Mouse (Mus musculus) forelimb bud, embryonic 11.5 days (tissue): Measurements from ENCODE around the gene Top2b.
A peak's percentile ranks its signal among the peaks of the same experiment; 100 is the strongest.

Experiments
- DNase-seq: peaks from one replicate; pipeline ENCODE4 v3.0.0-alpha.2; 2012; ENCODE audit warnings: low read depth, low spot score

Gene Top2b

DNA sequence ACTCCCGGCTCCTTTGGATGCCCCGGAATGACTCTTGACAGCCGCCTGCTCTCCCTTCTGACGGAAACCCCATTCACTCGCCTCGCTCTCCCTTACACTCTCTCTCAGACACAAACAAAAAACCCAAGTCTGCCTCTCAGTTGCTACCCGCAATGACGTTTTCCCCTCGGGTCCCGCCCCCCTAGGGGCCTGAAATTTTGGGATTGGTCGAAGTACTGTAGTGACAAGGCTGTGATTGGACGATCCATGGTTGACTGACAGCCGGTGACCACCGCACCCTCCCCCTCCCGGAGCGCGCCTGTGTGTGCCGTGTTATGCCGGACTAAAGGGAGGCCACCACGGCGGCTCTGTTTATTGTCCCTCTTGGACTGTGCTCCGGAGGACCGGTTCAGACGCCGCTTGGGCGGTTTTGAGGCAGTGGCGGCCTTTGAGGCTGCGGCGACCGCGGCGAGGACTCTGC, at the start of gene Top2b:
TSS of gene Top2b (plus strand) at position 302 of the 460 bp plus-strand sequence.
- peak; percentile 99 for DNase-seq

DNA sequence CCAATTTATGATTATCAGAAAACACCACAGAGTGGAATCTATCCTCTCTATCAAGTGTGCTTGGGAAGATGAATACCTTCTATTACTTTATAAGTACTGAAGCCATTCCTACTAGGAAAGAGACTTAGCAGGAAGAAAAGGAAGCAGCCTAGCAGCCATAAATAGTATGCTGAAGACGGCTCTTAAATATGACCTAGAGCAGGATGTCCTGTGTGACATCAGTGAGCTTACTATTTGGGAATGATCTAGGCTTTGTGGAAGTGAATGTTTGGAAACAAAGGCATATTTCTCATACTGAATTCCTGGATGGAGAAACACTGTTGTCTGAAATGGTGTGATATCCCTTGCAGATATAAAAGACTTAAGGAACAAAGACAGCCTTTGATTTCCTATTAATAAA, 48.3 kb upstream of the Top2b start:
- no peak for DNase-seq

DNA sequence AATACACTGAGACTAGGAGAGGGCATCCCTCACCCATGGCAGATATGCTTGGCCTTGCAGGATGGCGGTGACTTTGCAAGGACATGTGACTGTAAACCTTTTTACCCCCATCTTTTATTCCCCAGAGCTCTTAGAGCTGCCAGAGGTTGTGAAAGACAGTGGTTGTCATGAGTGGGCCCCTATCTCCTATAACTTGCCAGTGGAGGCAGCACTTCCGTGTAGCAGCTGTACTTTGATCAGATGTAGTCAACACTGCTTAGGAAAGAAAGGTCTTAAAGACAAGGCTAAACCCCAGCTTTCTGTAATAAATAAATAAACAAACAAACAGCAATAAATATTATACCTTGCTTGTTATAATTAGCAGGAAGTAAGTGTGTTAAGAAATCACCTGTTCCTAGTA, 45.2 kb upstream of the Top2b start:
- no peak for DNase-seq

DNA sequence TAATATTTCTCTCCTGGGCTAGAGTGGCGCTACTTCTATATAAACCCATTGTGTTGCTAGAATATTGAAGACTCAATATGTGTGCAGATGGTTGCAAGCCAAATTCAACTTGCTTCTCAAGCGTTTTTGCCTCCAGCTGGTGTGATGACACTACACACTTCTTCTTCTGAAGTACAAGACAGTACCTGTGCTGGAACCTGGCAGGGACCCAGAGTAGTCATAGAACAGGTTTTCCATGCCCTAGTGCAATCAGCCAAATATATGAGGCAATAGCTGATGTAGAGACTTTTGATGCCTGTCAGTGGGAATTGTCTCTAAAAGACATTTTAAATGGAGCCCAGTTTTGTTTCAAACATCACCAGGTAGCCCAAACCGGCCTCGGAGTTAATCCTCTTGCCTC, 40.6 kb upstream of the Top2b start:
- DNase-seq = no peak

DNA sequence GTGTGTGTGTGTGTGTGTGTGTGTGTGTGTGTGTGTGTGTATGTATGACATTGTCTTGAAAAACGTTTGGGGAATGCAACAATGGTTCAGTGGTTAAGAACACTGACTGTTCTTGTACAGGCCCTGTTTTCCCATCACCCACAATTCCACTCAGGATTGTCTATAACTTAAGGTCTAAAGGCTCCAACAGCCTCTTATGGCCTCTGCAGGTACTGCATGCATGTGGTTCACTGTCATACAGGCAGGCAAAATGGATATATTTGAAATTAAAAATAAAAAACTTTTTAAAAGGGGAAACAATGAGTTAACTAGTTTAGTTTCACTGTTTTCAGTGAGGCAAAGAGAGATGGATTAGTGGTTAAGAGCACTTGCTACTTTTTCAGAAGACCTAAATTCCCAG, 39.8 kb upstream of the Top2b start:
- DNase-seq = no peak

DNA sequence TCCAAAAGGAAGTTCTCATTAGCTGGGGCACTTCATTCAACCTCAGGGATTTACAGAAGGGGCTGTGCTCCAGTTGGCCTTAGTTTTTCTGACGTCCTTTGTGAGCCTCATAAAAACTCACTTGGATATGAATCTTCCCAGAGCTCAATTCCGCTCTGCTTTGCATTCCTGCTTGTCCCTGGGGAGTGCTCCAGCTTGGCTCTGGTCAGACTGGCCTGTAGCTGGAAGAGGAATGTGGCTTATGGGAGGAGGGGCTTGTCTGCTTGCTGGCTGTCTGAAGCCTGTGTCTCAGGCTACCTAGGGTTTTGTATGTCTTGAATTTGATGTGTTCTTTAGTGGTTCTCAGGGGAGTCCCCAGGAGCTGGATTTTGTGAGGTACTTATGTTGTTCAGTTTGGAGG, 36.4 kb upstream of the Top2b start:
- DNase-seq = peak; percentile 88

DNA sequence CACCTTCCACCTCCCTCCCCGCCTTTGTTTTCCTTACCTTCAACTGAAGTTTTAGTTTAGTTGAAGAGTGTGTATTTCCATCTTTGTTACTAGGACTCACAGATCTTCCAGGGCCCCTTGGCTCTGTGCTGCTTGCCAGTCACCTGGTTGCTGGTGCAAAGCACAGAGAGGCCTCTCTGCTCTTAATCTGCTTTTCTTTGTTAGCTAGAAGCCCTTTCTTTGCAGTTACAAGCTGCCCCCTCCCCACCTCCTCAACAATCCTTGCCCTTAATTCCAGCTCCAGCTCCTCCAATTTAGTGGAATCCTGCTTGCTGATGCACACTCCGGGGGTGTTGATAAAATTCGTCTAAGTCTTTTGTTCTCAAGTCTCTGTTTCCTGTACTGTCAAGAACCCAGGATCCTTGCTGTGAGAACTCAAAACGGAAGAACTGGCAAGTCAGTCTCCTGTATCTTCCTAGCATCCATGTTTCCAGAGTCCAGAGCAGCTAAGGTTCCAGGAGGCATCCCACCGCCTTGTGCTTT, 36.0 kb upstream of the Top2b start:
- DNase-seq = no peak

DNA sequence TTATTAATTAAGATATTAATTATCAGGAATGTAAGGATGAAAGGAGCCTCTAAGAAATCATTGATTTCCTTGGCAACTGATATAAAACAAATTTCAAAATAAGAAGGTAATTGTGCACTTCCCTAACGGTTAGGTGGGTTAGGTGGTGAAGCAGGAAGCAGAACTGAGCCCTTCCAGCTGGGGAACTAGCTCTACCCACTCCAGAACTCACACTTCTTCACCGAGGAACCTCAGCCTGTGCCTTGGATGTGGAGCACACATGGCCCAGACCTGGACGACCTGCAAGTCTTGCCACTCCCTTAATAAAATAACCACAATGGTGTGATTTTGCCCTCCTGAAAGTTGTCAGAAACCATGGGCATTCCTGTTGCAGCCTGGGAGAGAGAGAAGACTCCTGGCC, 35.2 kb upstream of the Top2b start:
- DNase-seq = no peak

DNA sequence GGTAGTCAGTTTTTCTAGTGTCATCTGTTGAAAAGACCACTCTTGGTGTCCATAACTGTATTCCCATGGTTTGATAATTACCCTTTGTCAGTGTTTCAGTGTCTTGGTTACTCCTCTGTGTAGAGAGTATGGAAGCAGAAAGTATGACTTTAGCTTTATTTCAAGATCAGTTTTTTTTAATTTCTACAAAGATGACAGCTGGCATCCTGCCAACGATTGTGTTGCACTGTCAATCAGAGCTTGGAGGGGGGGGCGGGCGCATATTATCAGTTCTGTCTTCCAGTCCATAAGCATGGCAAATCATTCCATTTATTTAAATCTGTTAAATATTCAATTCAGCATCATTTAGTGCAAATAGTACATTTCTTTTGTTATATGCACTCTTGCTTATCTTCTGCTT, 30.7 kb upstream of the Top2b start:
- no peak for DNase-seq

DNA sequence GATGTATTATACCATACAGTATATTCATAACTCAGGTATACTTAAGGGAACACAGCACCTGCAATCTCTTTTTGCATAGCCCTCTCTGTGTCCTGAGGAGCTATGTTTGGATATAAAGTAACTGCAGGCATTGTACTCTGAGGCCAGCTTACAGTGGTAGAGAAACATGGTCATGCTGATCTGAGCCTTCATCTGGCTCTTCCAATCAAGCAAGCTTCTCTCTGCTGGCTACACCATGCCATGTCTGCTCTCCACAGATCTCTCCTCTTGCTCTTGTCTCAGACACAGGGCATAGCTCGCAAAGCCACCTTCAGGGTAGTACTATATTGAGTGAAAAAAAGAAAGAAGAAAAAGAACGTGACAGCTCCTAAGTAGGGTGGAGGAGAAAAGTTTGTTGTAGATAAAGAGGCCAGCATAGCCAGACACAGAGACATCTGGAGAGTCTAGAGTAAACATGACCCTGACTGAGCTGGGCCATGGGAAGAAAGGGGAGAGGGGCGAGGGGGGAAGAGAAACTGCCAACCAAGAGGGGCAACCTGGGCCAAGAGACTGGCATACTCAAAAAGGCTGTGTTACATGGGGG, 29.1 kb upstream of the Top2b start:
- no peak for DNase-seq

DNA sequence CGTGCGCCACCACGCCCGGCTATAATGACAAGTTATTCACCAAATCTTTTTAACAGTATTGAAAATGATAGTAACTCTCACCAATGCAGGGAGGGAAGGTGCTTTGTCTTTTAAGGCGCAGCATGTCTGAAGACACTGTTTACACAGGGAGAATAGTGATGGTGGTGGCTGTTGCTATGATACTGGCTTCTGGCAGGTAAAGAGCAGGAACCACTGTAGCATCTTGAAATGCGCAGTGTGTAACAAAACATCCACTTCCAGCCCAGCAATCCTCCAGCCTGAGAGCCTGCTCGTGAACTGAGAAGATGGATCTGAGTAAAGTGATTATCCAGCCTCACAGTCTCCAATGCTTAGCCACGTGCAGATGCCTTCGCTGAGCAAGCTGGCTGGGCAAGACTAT, 17.5 kb upstream of the Top2b start:
- DNase-seq = no peak

DNA sequence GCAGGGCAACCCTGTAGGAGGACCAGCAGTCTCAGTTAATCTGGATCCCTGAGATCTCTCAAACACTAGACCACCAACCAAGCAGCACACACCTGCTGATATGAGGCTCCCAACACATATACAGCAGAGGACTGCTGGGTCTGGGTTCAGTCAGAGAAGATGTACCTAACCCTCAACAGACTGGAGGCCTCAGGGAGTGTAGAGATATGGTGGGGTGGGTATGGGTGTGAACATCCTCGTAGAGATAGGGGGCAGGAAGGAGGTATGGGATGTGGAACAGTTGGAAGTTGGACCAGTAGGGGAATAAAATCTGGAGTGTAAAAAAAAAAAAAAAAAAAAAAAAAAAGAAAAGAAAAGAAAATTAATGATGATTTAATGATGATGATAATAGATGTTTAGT, 5.3 kb upstream of the Top2b start:
- DNase-seq = no peak

DNA sequence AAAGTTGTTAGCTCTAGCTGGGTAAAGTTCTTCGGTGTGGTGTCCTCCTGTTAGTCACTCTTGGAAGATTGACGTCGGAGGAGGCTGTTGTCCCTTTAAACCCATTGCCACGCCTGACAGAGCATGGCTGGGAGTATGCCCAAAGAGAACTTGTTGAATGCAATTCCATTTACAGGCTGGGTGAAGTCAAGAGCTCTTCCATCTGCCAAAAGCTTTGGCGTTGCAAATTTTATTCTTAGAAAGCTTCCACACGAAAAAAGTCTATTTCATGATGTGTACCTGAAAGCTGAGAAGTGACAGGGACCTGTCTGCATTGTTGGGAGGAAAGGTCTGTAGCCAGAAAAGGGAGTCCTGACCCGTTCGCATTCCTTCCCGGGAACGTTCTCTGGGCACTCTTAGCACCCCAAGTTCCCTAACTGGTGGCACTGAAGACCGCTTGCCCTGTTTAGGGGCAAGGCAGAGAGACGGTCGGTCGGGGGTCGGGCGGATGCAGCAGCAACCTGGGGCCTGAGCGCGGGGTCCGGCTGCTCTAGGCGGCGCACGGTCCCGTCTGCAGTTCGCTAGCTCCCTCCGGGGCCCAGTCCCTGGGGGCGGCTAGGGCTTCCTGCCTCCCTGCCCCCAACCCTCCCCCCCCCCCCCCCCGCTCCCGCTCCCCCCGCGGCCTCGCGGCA, 683 bp upstream of the Top2b start:
- DNase-seq = no peak

DNA sequence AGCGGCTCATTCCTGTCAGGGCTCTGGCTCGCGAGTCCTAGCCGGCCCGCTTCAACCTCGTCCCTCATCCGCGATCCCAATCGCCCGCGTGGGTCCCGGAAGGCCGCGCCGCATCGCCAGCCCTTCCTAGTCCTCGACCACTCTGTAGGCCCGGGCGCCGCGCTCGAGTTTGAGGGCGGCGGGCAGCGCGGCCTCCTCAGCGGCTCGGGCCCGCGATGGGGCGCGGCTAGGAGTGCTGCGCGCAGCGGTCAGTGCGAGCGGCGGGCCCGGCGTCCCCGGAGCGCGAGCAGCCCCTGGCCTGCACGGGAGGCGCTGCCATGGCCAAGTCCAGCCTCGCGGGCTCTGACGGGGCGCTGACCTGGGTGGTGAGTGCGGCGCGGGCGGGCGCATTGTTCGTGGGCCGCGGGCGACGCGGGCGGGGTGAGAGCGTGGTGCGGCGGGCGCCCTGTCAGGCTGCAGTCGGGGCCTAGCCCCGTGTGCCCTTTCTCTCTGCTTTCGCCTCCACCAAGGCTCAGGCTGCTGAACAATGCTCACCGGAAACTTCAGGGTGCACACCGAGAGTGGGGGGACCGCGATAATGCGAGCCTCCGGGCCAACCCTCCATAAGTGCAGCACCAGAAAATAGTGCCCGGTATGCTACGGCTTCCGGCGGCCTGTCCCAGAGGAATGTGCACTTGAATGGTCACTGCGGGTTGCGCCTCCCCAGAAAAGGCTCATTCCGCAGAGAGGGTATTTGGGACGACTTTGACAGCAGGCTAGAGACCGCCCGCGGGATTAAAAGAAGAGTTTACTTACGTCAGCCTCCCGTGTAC, 589 bp downstream of the Top2b start:
- DNase-seq = peak; percentile 37

DNA sequence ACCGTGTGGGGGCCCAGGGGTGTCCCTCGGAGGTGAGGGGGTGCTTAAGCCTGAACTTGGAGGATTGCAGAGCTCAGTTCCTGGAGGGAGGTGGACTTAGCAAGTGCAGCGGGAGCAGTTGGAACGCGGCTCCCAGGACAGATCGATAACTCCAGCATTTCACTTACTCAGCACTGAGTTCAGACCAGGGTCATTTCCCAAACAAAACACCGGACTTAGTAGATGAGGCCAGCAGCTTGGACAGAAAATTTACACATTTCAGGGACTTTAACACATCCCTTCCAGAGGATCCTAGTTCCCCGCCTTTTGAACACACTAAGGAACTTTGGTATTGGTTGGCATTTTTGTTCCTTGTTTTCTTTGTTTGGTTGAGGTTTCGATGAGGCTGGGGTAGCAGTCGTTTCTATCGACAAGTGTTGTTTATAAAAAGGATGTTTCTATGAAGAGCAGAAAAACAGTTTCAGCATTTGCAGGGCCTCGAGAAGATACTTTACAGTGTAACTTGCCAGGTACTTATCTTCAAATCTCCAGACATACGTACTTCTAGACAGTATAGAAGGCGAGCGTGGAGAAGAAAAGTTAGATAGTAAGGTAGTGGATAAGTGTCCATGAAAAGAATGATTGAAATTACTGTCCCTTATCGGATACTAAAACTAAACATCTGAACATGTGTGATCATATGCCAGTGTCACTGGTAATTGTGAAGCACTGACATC, 1.4 kb downstream of the Top2b start:
- DNase-seq = no peak

DNA sequence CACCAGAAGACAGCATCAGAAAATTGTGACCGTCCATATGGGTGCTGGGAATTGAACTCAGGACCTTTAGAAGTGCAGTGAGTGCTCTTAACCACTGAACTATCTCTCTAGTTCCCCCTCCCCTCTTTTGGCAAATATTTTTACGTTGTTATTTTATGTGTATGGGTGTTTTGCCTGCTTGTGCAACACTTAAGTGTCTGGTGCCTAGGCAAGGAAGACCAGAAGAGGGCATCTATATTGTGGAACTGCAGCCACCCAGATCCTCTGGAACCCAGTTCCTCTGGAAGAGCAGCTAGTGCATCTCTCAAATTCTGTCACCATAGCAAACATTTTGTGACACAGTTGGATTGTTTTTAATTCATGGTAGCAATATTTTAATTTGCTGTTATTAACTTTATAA, 2.0 kb downstream of the Top2b start:
- no peak for DNase-seq

DNA sequence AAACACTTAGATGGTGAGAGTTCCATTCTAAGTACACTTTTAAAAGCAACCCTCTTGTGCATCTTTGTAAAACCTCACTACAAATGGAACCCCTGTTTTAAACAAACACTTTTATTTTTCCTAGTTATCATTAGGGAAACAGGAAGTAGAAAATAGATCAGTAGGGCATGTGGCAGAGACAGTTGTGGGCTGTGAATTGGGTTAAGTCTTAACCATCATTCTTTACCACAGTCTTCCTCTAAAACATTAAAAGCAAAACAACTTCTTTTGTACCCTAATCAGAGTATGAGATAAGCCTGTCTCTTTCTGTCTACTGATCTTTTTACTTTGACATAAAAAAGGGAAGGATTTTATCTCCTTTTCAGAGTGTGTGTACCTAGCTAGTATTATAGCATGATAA, 7.8 kb downstream of the Top2b start:
- no peak for DNase-seq

DNA sequence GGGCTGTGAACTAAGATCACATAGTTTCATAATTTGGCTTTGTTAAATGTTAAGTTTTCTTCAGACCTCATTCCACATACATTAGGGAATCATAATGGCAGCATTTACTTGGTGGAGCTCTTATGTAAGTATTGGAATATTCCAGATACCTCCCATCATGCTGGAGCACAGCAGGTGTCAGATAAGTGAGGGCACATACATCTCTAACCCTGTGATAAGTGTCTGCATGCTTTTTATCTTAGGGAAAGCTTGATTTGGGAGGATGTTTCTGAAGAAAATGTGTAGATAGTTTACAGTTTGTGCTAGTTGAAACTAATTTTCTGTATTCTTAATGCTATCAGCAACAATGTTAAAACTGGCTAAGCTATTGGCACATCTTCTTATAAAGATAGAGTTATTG, 8.2 kb downstream of the Top2b start:
- no peak for DNase-seq

DNA sequence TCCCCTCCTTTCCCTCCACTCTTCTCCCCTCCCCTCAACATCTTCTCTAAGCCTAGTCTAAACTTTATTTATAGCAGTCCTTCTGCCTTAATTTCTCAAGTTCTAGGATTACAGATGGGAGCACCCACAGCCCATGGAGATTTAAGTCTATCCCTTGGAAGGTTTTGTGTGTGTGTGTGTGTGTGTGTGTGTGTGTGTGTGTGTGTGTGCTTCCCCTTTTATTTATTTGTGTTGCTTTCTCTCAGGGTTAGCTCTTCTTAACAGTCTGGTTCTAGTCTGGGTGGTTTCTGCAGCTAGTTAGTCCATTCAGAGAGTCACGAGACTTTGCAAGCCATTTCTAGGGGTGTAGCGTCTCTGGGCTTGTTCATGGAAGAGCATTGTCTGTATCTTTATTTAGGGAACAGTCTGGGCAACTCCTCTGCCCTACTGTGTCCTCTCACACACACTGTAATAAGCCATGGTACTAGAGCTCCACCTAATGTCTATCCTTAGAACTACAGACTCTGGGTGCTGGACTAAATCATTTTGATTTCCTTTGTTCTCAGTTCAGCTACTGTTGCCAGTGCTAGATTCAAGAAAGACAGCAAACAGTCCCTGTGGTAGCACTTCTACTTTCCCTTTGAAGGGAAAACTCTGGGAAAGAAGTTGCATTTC, 15.1 kb downstream of the Top2b start:
- peak; percentile 79 for DNase-seq

DNA sequence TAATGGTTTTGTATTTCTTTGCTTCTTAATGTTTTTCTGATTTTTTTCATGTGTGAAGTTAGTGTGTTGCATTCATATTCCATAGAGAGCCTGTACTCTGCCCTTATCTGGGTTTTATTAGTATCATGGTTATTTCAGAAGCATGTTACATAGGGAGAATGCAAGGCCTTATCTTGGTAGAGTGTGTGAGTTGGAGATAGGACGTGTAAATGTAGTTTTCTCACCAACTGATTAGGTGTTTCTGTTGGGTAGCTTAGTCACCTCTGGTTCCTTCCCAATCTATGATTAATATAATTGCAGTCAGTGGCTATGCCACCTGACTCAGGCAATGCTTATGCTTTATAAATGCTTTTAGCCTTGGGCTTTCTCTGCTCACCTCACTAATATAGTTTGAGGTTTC, 19.8 kb downstream of the Top2b start:
- DNase-seq = no peak

DNA sequence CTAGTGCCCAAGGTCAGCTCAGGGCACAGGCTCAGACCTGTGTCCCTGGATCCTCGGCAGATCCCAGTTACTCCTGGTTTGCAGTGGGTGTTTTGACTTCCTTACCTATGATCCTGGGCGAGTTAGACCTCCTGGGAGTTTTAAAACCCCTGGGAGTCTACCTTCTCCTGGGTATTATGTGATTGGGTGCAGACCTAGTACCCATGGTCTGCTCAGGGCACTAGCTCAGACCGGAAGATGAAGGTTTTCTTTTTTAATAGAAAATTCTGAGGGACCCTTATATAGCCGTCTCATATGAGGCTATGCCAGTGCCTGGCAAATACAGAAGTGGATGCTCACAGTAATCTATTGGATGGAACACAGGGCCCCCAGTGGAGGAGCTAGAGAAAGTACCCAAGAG, 40.2 kb downstream of the Top2b start:
- no peak for DNase-seq

DNA sequence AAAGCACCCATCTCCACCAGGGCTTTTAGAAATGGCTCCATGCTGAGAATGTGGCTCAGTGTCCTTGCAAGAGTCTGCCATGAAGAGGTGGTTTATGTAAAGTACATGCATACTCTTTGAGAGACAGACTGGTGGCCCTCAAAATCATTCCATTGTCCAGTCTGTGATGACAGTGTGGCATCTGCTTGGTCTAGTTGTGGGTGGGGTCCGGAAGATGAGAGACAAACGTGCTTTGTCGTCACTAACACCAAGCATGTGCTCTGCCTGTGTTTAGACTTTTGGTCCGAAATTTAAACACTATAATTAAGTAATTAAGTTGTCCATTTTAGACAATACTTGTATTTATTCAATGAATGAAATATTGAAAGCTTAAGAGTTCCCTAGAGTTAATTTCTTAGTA, 49.2 kb downstream of the Top2b start:
- no peak for DNase-seq
